Mouse (Mus musculus) MEL (cell line): Measurements from ENCODE around the gene Triobp. TPM values are rescaled to one million over a fixed set of nuclear protein-coding genes. Genes with fewer than 3 reads are reported as not detected.

Source experiments
- DNase-seq: peaks from one replicate; pipeline ENCODE4 v3.0.0; 2011; ENCODE audit warnings: low read depth, low spot score
- H3K27ac ChIP-seq: 2 replicates; pipeline ENCODE4 v1.5.1; 2012; ENCODE audit warnings: low read depth, mild to moderate bottlenecking, control low read depth, low read length, moderate library complexity; ENCODE audit not compliant: control insufficient read depth
- H3K27me3 ChIP-seq, 2 experiments: fragments of 150-350 bp in 1 of 2; sonication (generic) in 1 of 2; 2 replicates each; pipeline ENCODE4 v1.6.1; 2012; ENCODE audit warnings: low read length in 2 of 2, mild to moderate bottlenecking in 2 of 2, improper control_type of control experiment in 1 of 2, moderate library complexity in 1 of 2; ENCODE audit not compliant: insufficient read depth in 2 of 2, control insufficient read depth in 1 of 2
- H3K36me3 ChIP-seq, 2 experiments: 2 replicates each; pipeline ENCODE4 v1.6.1; 2012 to 2014; ENCODE audit warnings: low read length in 2 of 2, improper control_type of control experiment in 1 of 2, inconsistent platforms in 1 of 2, mild to moderate bottlenecking in 1 of 2; ENCODE audit not compliant: insufficient read depth in 2 of 2, control insufficient read depth in 1 of 2
- H3K4me1 ChIP-seq, 2 experiments: fragments of 150-350 bp in 1 of 2; sonication (generic) in 1 of 2; 2 replicates each; pipeline ENCODE4 v1.6.1; 2012; ENCODE audit warnings: low read length in 2 of 2, improper control_type of control experiment in 1 of 2, mild to moderate bottlenecking in 1 of 2; ENCODE audit not compliant: insufficient read depth in 2 of 2, control insufficient read depth in 1 of 2
- H3K4me3 ChIP-seq, 2 experiments: fragments of 150-350 bp in 1 of 2; sonication (generic) in 1 of 2; 2 replicates each; pipeline ENCODE4 v1.5.1; 2012; ENCODE audit warnings: low read depth in 2 of 2, low read length in 2 of 2, mild to moderate bottlenecking in 2 of 2, moderate library complexity in 2 of 2, control low read depth in 1 of 2, improper control_type of control experiment in 1 of 2; ENCODE audit not compliant: control insufficient read depth in 1 of 2, insufficient read depth in 1 of 2
- H3K79me2 ChIP-seq: 2 replicates; pipeline ENCODE4 v1.6.1; 2012; ENCODE audit warnings: mild to moderate bottlenecking, low read length, moderate library complexity; ENCODE audit not compliant: control insufficient read depth, poor library complexity, insufficient read depth
- H3K9ac ChIP-seq: 2 replicates; pipeline ENCODE4 v1.6.1; 2012; ENCODE audit warnings: low read depth, mild to moderate bottlenecking, control low read depth, low read length, moderate library complexity; ENCODE audit not compliant: control insufficient read depth, poor library complexity, severe bottlenecking
- H3K9me3 ChIP-seq: fragments of 150-350 bp; sonication (generic); replicated peaks from 2 replicates; pipeline ENCODE4 v1.6.1; 2012; ENCODE audit warnings: mild to moderate bottlenecking, low read length, improper control_type of control experiment, moderate library complexity; ENCODE audit not compliant: insufficient read depth
- BHLHE40 ChIP-seq: IDR thresholded peaks from 2 replicates; pipeline ENCODE4 v1.6.1; 2012; ENCODE audit warnings: low read depth, mild to moderate bottlenecking, inconsistent platforms, low read length, improper control_type of control experiment, borderline replicate concordance
- CHD1 ChIP-seq: IDR thresholded peaks from 2 replicates; pipeline ENCODE4 v1.6.1; 2012; ENCODE audit warnings: low read depth, mild to moderate bottlenecking, inconsistent platforms, low read length, improper control_type of control experiment
- CHD2 ChIP-seq: IDR thresholded peaks from 2 replicates; pipeline ENCODE4 v1.6.1; 2011; ENCODE audit warnings: low read length, improper control_type of control experiment
- CTCF ChIP-seq, 3 experiments: IDR thresholded peaks in 2 of 3; conservative IDR thresholded peaks in 1 of 3; 2 replicates each; pipeline ENCODE4 v1.5.1; 2011 to 2012; ENCODE audit warnings: low read length in 3 of 3, low read depth in 2 of 3, mild to moderate bottlenecking in 2 of 3, improper control_type of control experiment in 1 of 3, inconsistent platforms in 1 of 3, mixed read lengths in 1 of 3, moderate library complexity in 1 of 3; ENCODE audit not compliant: control insufficient read depth in 1 of 3, insufficient read depth in 1 of 3, poor library complexity in 1 of 3, severe bottlenecking in 1 of 3
- E2F4 ChIP-seq: IDR thresholded peaks from 2 replicates; pipeline ENCODE4 v1.6.1; 2011; ENCODE audit warnings: low read depth, low read length, improper control_type of control experiment, borderline replicate concordance
- ELF1 ChIP-seq: IDR thresholded peaks from 2 replicates; pipeline ENCODE4 v1.6.1; 2014; ENCODE audit warnings: low read depth, mild to moderate bottlenecking, inconsistent platforms, low read length, improper control_type of control experiment, moderate library complexity
- ETS1 ChIP-seq: IDR thresholded peaks from 2 replicates; pipeline ENCODE4 v1.6.1; 2012; ENCODE audit warnings: low read depth, mild to moderate bottlenecking, inconsistent platforms, low read length, improper control_type of control experiment, moderate library complexity
- GABPA ChIP-seq: IDR thresholded peaks from 2 replicates; pipeline ENCODE4 v1.6.1; 2012; ENCODE audit warnings: low read depth, mild to moderate bottlenecking, inconsistent platforms, low read length, improper control_type of control experiment, moderate library complexity
- GATA1 ChIP-seq: IDR thresholded peaks from 2 replicates; pipeline ENCODE4 v1.6.1; 2011; ENCODE audit warnings: low read depth, low read length, improper control_type of control experiment
- JUND ChIP-seq: IDR thresholded peaks from 2 replicates; pipeline ENCODE4 v1.6.1; 2011; ENCODE audit warnings: low read depth, mild to moderate bottlenecking, improper control_type of control experiment, low read length
- MAX ChIP-seq: IDR thresholded peaks from 2 replicates; pipeline ENCODE4 v1.6.1; 2011; ENCODE audit warnings: low read length, improper control_type of control experiment
- MAZ ChIP-seq: IDR thresholded peaks from 2 replicates; pipeline ENCODE4 v1.6.1; 2012; ENCODE audit warnings: low read depth, mild to moderate bottlenecking, inconsistent platforms, low read length, improper control_type of control experiment
- MYB ChIP-seq: IDR thresholded peaks from 2 replicates; pipeline ENCODE4 v1.6.1; 2011; ENCODE audit warnings: mild to moderate bottlenecking, low read depth, low read length, improper control_type of control experiment
- MYC ChIP-seq: IDR thresholded peaks from 2 replicates; pipeline ENCODE4 v1.6.1; 2011; ENCODE audit warnings: low read depth, mild to moderate bottlenecking, low read length, improper control_type of control experiment, moderate library complexity
- NELFE ChIP-seq: IDR thresholded peaks from 2 replicates; pipeline ENCODE4 v1.6.1; 2011; ENCODE audit warnings: low read depth, low read length, improper control_type of control experiment
- POLR2A ChIP-seq, 2 experiments: IDR thresholded peaks; 2 replicates each; pipeline ENCODE4 v1.6.1; 2011 to 2012; ENCODE audit warnings: low read length in 2 of 2, mild to moderate bottlenecking in 2 of 2, control low read depth in 1 of 2, improper control_type of control experiment in 1 of 2, low read depth in 1 of 2, moderate library complexity in 1 of 2; ENCODE audit not compliant: control insufficient read depth in 1 of 2, insufficient read depth in 1 of 2, poor library complexity in 1 of 2
- POLR2AphosphoS2 ChIP-seq: IDR thresholded peaks from 2 replicates; pipeline ENCODE4 v1.6.1; 2011; ENCODE audit warnings: low read length, improper control_type of control experiment
- POLR2AphosphoS5 ChIP-seq: IDR thresholded peaks from 2 replicates; pipeline ENCODE4 v1.6.1; 2012; ENCODE audit warnings: low read depth, borderline replicate concordance, mild to moderate bottlenecking, inconsistent platforms, low read length, moderate library complexity, mixed read lengths
- SIN3A ChIP-seq: IDR thresholded peaks from 2 replicates; pipeline ENCODE4 v1.6.1; 2012; ENCODE audit warnings: low read length, improper control_type of control experiment, inconsistent platforms
- TAL1 ChIP-seq: IDR thresholded peaks from 2 replicates; pipeline ENCODE4 v1.6.1; 2012; ENCODE audit warnings: mild to moderate bottlenecking, inconsistent platforms, low read length, moderate library complexity, mixed read lengths
- TBP ChIP-seq: IDR thresholded peaks from 2 replicates; pipeline ENCODE4 v1.8.0; 2011; ENCODE audit warnings: low read depth, low read length, improper control_type of control experiment
- UBTF ChIP-seq: IDR thresholded peaks from 2 replicates; pipeline ENCODE4 v1.6.1; 2012; ENCODE audit warnings: low read depth, mild to moderate bottlenecking, inconsistent platforms, low read length, improper control_type of control experiment, moderate library complexity, borderline replicate concordance; ENCODE audit not compliant: insufficient read depth
- USF2 ChIP-seq, 2 experiments: IDR thresholded peaks; 2 replicates each; pipeline ENCODE4 v1.6.1; 2011 to 2012; ENCODE audit warnings: improper control_type of control experiment in 2 of 2, low read length in 2 of 2, borderline replicate concordance in 1 of 2, inconsistent platforms in 1 of 2, low read depth in 1 of 2, mild to moderate bottlenecking in 1 of 2; ENCODE audit not compliant: insufficient read depth in 1 of 2
- ZC3H11A ChIP-seq: IDR thresholded peaks from 2 replicates; pipeline ENCODE4 v1.6.1; 2012; ENCODE audit warnings: low read depth, mild to moderate bottlenecking, inconsistent platforms, low read length, improper control_type of control experiment
- ZMIZ1 ChIP-seq: IDR thresholded peaks from 2 replicates; pipeline ENCODE4 v1.6.1; 2012; ENCODE audit warnings: low read depth, mild to moderate bottlenecking, inconsistent platforms, low read length, improper control_type of control experiment, moderate library complexity
- polyA plus RNA-seq, 2 experiments: library from polyadenylated mRNA; stranded (reverse) in 1 of 2; unstranded in 1 of 2; fragments of >175 nt in 1 of 2; fragments of >200 nt in 1 of 2; gene quantifications; 2 replicates each; pipeline versions ENCODE4 v1.2.1 to v1.2.4; 2012; ENCODE audit warnings: low replicate concordance in 2 of 2, low read depth in 1 of 2; ENCODE audit not compliant: insufficient read length in 2 of 2, insufficient read depth in 1 of 2, missing spikeins in 1 of 2
- total RNA-seq: library from RNA; depleted of rRNA; stranded (reverse); fragments of 300-350 nt; gene quantifications from 2 replicates; pipeline ENCODE4 v1.2.3, GENCODE M21; 2012

Triobp gene
- total and polyA plus RNA-seq, 3 experiments, result 18.4 to 31.3 TPM; not detected in 1

GRCm38 (mm10) chr15:78990093-78990463 is 42.6 kb downstream of the Triobp start:
- Histone ChIP-seq H3K9me3 (no peaks in the 10 kb centered on the region), H3K27me3 (no peaks in the 10 kb centered on the region), H3K9ac (no peak overlapping the region), H3K4me1 (no peaks in the 10 kb centered on the region), H3K4me3 (no peak overlapping the region), H3K79me2 (no peaks in the 10 kb centered on the region), H3K27ac (no peak overlapping the region), H3K36me3 (no peaks in the 10 kb centered on the region)
- TF ChIP-seq POLR2AphosphoS5 (no peak), UBTF (no peak), BHLHE40 (no peak), ZMIZ1 (no peak), GATA1 (no peak), JUND (no peak), SIN3A (no peak), E2F4 (no peak), MAX (no peak), CTCF (IDR thresholded peaks at IDR 0.05 in 2 of 3, conservative IDR thresholded peaks at IDR 0.05 in 1 of 3; ENCODE audit: control insufficient read depth in 1 of 3, insufficient read depth in 1 of 3, low read depth in 2 of 3, low read length in 3 of 3, poor library complexity in 1 of 3, severe bottlenecking in 1 of 3) (no peak), MYB (no peak), CHD1 (no peak)
- DNase-seq, result no peak

- no peak overlapping the region for H3K9ac ChIP-seq
- H3K9me3 ChIP-seq, result no peaks in the 10 kb centered on the region
- H3K4me1 ChIP-seq, result no peaks in the 10 kb centered on the region
- H3K79me2 ChIP-seq, result no peaks in the 10 kb centered on the region
- no peak for DNase-seq
- H3K27ac ChIP-seq, result no peak overlapping the region
- H3K36me3 ChIP-seq, result no peaks in the 10 kb centered on the region
- H3K27me3 ChIP-seq, result no peaks in the 10 kb centered on the region
- H3K4me3 ChIP-seq, result no peak overlapping the region
- TF ChIP-seq POLR2A (IDR thresholded peaks at IDR 0.05; ENCODE audit: control insufficient read depth in 1 of 2, insufficient read depth in 1 of 2, low read depth in 1 of 2, low read length in 2 of 2, poor library complexity in 1 of 2), result no peak
- no peak for TF ChIP-seq USF2 (IDR thresholded peaks at IDR 0.05; ENCODE audit: borderline replicate concordance in 1 of 2, insufficient read depth in 1 of 2, low read depth in 1 of 2, low read length in 2 of 2)
- no peak for TF ChIP-seq ELF1
- TF ChIP-seq ZC3H11A, result no peak
- no peak for TF ChIP-seq JUND
- no peak for TF ChIP-seq MAZ
- TF ChIP-seq MYC, result no peak
- no peak for TF ChIP-seq SIN3A
- no peak for TF ChIP-seq ETS1
- no peak for TF ChIP-seq GABPA
- TF ChIP-seq E2F4, result no peak
- TF ChIP-seq NELFE, result no peak
- no peak for TF ChIP-seq MYB
- no peak for TF ChIP-seq TBP
- TF ChIP-seq TAL1, result no peak
- TF ChIP-seq GATA1, result no peak
- no peak for TF ChIP-seq POLR2AphosphoS2
- no peak for TF ChIP-seq ZMIZ1
- TF ChIP-seq CHD2, result no peak
These were observed 43.5 kb downstream of the Triobp start for GRCm38 (mm10) chr15:78990970-78991525.
